Mouse (Mus musculus): ENCODE measurements around the gene Mterf1b.

DNA sequence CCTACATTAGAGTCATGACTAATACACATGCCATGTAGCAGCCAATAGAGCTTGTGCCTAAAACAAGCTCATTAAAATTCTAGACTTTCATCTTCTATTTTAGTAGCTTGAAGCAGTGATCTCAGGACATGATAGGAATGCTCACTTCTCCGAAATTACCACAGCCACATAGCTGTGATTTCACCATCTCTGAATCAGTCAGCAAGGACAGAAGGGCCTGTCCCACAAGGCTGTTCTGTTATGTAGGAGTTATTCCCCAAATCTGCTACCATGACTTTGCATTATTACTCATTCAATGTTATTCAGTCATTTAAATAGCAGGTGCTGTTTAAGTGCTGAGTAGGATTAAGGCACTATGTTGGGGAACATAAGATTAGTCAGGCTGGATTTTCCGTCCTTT is 42.3 kb downstream of the Mterf1b start:
- no peak for TF ChIP-seq CTCF (IDR thresholded peaks at IDR 0.05; ENCODE audit: low read depth)
- no peak for TF ChIP-seq EP300 (IDR thresholded peaks at IDR 0.05; ENCODE audit: low read depth)

All from liver, embryonic 14.5 days (tissue).